Mouse (Mus musculus): ENCODE results near the gene Gm20388. TPM values are rescaled to one million over a fixed set of nuclear protein-coding genes. Genes with fewer than 3 reads are reported as not detected.

Gm20388 gene
- total RNA-seq, 2 experiments from 2014 or later, result 11.4 to 18.1 TPM

- ATAC-seq (replicated peaks; ENCODE audit: low FRiP score, low TSS enrichment, poor library complexity, severe bottlenecking), result no peak
Observed at GRCm38 (mm10) chr8:120261338-120262120, 350.9 kb downstream of the Gm20388 start.

- no peak for ATAC-seq (replicated peaks; ENCODE audit: low FRiP score, low TSS enrichment, poor library complexity, severe bottlenecking)
Observed at GRCm38 (mm10) chr8:120263879-120264278, 353.2 kb downstream of the Gm20388 start.

- no peak for ATAC-seq (replicated peaks; ENCODE audit: low FRiP score, low TSS enrichment, poor library complexity, severe bottlenecking)
Observed at GRCm38 (mm10) chr8:120264388-120264943, 353.8 kb downstream of the Gm20388 start.

- no peak for ATAC-seq (replicated peaks; ENCODE audit: low FRiP score, low TSS enrichment, poor library complexity, severe bottlenecking)
Observed at GRCm38 (mm10) chr8:120264944-120265453, 354.4 kb downstream of the Gm20388 start.

GRCm38 (mm10) chr8:120265471-120265870, 354.8 kb downstream of the Gm20388 start:
- ATAC-seq (replicated peaks; ENCODE audit: low FRiP score, low TSS enrichment, poor library complexity, severe bottlenecking), result no peak

GRCm38 (mm10) chr8:120268541-120268980, 357.9 kb downstream of the Gm20388 start:
- ATAC-seq (replicated peaks; ENCODE audit: low FRiP score, low TSS enrichment, poor library complexity, severe bottlenecking), result no peak

- no peak for ATAC-seq (replicated peaks; ENCODE audit: low FRiP score, low TSS enrichment, poor library complexity, severe bottlenecking)
Observed at GRCm38 (mm10) chr8:120270449-120270848, 359.8 kb downstream of the Gm20388 start.

- no peak for ATAC-seq (replicated peaks; ENCODE audit: low FRiP score, low TSS enrichment, poor library complexity, severe bottlenecking)
Observed at GRCm38 (mm10) chr8:120273430-120273829, 362.8 kb downstream of the Gm20388 start.

GRCm38 (mm10) chr8:120276051-120276890, 365.6 kb downstream of the Gm20388 start:
- ATAC-seq (replicated peaks; ENCODE audit: low FRiP score, low TSS enrichment, poor library complexity, severe bottlenecking), result peak; percentile 83

GRCm38 (mm10) chr8:120276891-120277426, 366.3 kb downstream of the Gm20388 start:
- 0 out of 2 replicates have a peak, but pooled peaks have one; percentile 6 for ATAC-seq (replicated peaks; ENCODE audit: low FRiP score, low TSS enrichment, poor library complexity, severe bottlenecking)

GRCm38 (mm10) chr8:120278009-120278408, 367.4 kb downstream of the Gm20388 start:
- ATAC-seq (replicated peaks; ENCODE audit: low FRiP score, low TSS enrichment, poor library complexity, severe bottlenecking), result no peak

- no peak for ATAC-seq (replicated peaks; ENCODE audit: low FRiP score, low TSS enrichment, poor library complexity, severe bottlenecking)
Observed at GRCm38 (mm10) chr8:120279418-120279817, 368.8 kb downstream of the Gm20388 start.

GRCm38 (mm10) chr8:120281487-120281886, 370.8 kb downstream of the Gm20388 start:
- peak; percentile 64 for ATAC-seq (replicated peaks; ENCODE audit: low FRiP score, low TSS enrichment, poor library complexity, severe bottlenecking)

- ATAC-seq (replicated peaks; ENCODE audit: low FRiP score, low TSS enrichment, poor library complexity, severe bottlenecking), result no peak
Observed at GRCm38 (mm10) chr8:120282465-120282864, 371.8 kb downstream of the Gm20388 start.

GRCm38 (mm10) chr8:120284265-120284664, 373.6 kb downstream of the Gm20388 start:
- no peak for ATAC-seq (replicated peaks; ENCODE audit: low FRiP score, low TSS enrichment, poor library complexity, severe bottlenecking)

GRCm38 (mm10) chr8:120285033-120285432, 374.4 kb downstream of the Gm20388 start:
- ATAC-seq (replicated peaks; ENCODE audit: low FRiP score, low TSS enrichment, poor library complexity, severe bottlenecking), result peak; percentile 18; the same call in 1 of the 2 replicates

GRCm38 (mm10) chr8:120285878-120286277, 375.2 kb downstream of the Gm20388 start:
- ATAC-seq (replicated peaks; ENCODE audit: low FRiP score, low TSS enrichment, poor library complexity, severe bottlenecking), result no peak

- peak; percentile 58 for ATAC-seq (replicated peaks; ENCODE audit: low FRiP score, low TSS enrichment, poor library complexity, severe bottlenecking)
Observed at GRCm38 (mm10) chr8:120288122-120288908, 377.7 kb downstream of the Gm20388 start.

- no peak for ATAC-seq (replicated peaks; ENCODE audit: low FRiP score, low TSS enrichment, poor library complexity, severe bottlenecking)
Observed at GRCm38 (mm10) chr8:120289191-120289590, 378.6 kb downstream of the Gm20388 start.

Data from megakaryocyte-erythroid progenitor cell, adult 5-6 weeks (primary cell).